Mouse (Mus musculus) heart, adult 2 months (tissue): ENCODE results near the gene Soga1. TPM values are rescaled to one million over a fixed set of nuclear protein-coding genes. Genes with fewer than 3 reads are reported as not detected.
A peak's percentile ranks its signal among the peaks of the same experiment; 100 is the strongest.

Experiments
- DNase-seq, 2 experiments: peaks; one replicate each; pipeline ENCODE4 v3.0.0; 2021
- H3K27ac ChIP-seq: fragments of 200-600 bp; 2 replicates; pipeline ENCODE4 v1.8.1; 2022
- H3K27me3 ChIP-seq: fragments of 200-500 bp; 2 replicates; pipeline ENCODE4 v1.6.1; 2012; ENCODE audit warnings: mild to moderate bottlenecking, low read length, inconsistent platforms, mixed read lengths; ENCODE audit not compliant: control insufficient read depth, insufficient read depth
- H3K36me3 ChIP-seq: fragments of 200-500 bp; 2 replicates; pipeline ENCODE4 v1.6.1; 2012; ENCODE audit warnings: low read length, inconsistent platforms; ENCODE audit not compliant: control insufficient read depth, insufficient read depth
- H3K4me1 ChIP-seq: fragments of 200-500 bp; 2 replicates; pipeline ENCODE4 v1.6.1; 2011; ENCODE audit warnings: low read length; ENCODE audit not compliant: control insufficient read depth, insufficient read depth
- H3K4me3 ChIP-seq: fragments of 200-600 bp; 2 replicates; pipeline ENCODE4 v1.8.1; 2022
- H3K79me2 ChIP-seq: fragments of 200-500 bp; replicated peaks from 2 replicates; pipeline ENCODE4 v1.6.1; 2012; ENCODE audit warnings: mild to moderate bottlenecking, inconsistent platforms, low read length, moderate library complexity, mixed read lengths; ENCODE audit not compliant: control insufficient read depth, insufficient read depth
- H3K9ac ChIP-seq: fragments of 200-500 bp; 2 replicates; pipeline ENCODE4 v1.6.1; 2012; ENCODE audit warnings: low read depth, mild to moderate bottlenecking, control low read depth, inconsistent platforms, low read length, mixed read lengths
- CTCF ChIP-seq: fragments of 200-600 bp; IDR thresholded peaks from 2 replicates; pipeline ENCODE4 v1.8.1; 2022; ENCODE audit warnings: antibody characterized with exemption, mild to moderate bottlenecking, moderate library complexity
- EP300 ChIP-seq: fragments of 200-500 bp; IDR thresholded peaks from 2 replicates; pipeline ENCODE4 v1.6.1; 2011; ENCODE audit warnings: low read depth, low read length, control low read depth; ENCODE audit not compliant: insufficient read depth
- POLR2A ChIP-seq: fragments of 200-500 bp; IDR thresholded peaks from 2 replicates; pipeline ENCODE4 v1.6.1; 2011; ENCODE audit warnings: mild to moderate bottlenecking, low read depth, low read length, control low read depth; ENCODE audit not compliant: insufficient read depth
- WGBS: fragments of 180-500 bp; shearing (Covaris S2); methylation state at CpG from one replicate; pipeline ENCODE4 v1.1.7; 2018; 5-methylcytosine and 5-hydroxymethylcytosine counted together
- intact Hi-C: fragments of 180-260 bp; cut with DNase I; formaldehyde crosslinking; loops from one replicate; pipeline ENCODE4 v1.15.1; 2025
- polyA plus RNA-seq: library from polyadenylated mRNA; depleted of rRNA; stranded (reverse); fragments of >200 nt; gene quantifications from 2 replicates; pipeline ENCODE4 v1.2.3, GENCODE M21; 2012
- total RNA-seq, 2 experiments: library from RNA; stranded (reverse); gene quantifications; 2 replicates each; pipeline ENCODE4 v1.2.3; 2021

The Soga1 gene
- total and polyA plus RNA-seq, 3 experiments: 4.8 to 11.7 (median 10.0) TPM

DNA sequence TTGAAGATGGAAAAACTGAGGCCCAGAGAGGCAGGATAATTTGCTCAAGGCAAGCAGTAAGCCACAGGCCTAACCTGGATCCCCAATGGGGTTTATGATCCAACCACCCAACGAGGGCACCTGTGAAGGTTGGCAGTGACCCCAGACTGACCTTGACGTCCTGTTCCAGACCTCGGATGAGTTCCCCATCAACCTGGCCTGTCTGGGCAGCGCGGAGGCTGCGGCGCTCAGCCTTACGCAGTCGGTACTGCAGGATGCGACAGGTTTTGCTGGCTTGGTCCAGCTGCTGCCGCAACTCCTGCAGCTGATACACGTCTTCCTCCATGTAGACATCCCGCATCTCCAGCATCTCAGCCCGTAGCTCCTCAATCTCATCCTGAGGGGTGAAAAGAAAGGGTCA, 19.0 kb downstream of the Soga1 start:
- peaks cover 16% of the 10 kb centered on the region for H3K4me1 ChIP-seq
- no peak for TF ChIP-seq POLR2A
- no peak for TF ChIP-seq CTCF
- TF ChIP-seq EP300: no peak
- WGBS: 89% methylated on average over 14 of the region's 14 CpGs
- no peaks in the 10 kb centered on the region for H3K27me3 ChIP-seq
- intact Hi-C loops: no loop called here
- no peak overlapping the region for H3K9ac ChIP-seq
- H3K4me3 ChIP-seq: no peak overlapping the region
- H3K27ac ChIP-seq: no peak overlapping the region
- DNase-seq: peak in 1 of 2 experiments; percentile 16
- peaks cover 3% of the 10 kb centered on the region; the same call in 1 of the 2 replicates for H3K79me2 ChIP-seq
- no peaks in the 10 kb centered on the region for H3K36me3 ChIP-seq

DNA sequence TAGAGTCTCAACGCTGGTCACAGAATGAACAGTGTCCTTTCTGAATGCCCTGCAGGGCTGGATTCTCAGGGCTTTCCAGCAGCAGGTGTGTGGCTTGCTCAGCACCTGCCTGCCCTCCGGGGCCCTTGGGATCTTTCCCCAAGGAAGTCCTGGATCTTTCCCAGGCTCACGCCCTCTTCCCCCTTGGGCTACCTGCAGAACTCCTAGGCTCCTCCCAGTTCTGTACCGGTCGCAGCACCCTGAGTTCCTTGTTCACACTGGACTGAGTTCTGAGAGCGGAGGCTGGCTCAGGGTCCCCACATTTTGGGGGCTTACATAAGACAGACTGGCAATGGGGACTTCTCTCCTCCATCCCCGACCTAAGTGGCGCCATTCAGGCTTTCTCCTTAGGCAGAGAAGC, 19.9 kb downstream of the Soga1 start:
- 78% methylated on average over 8 of the region's 8 CpGs for WGBS
- Histone ChIP-seq H3K27me3 (no peaks in the 10 kb centered on the region), H3K36me3 (no peaks in the 10 kb centered on the region), H3K4me3 (no peak overlapping the region), H3K4me1 (peaks cover 11% of the 10 kb centered on the region), H3K79me2 (peaks cover 3% of the 10 kb centered on the region; the same call in 1 of the 2 replicates), H3K9ac (no peak overlapping the region), H3K27ac (peak overlapping the region; percentile 12)
- TF ChIP-seq POLR2A (no peak), EP300 (no peak), CTCF (no peak)
- intact Hi-C loops: no loop called here
- peak in 1 of 2 experiments; percentile 19 for DNase-seq

DNA sequence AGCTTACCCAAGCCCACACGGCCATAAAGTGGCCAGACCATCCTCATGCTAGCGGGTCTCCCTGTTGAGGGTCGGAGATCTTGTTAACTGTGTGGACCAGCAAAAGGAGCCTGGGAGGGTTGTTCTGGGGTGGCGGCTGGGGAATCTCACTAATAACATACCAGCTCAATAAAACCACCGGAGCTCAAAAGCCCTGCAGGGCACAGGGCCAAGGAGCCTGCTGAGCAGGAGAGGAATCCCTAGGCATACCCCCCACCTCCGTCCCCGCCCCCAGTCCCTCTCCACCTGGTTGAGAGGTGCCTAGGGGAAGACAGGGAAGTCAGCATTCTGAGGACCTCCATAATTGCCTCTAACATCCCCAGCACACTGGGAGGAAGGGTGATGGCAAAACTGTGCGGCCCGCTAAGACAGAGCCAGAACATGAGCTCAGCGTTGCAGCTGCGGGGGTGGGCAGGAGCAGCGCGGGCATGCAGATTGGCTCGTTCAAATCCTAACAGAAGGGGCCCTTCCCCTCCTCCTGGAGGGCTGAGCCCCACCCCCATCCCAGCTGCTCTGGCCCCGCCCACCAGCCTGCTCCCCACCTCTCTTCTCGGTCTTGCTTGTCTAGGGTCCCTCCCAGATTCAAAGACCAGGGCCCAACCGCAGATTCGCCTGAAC, 20.6 kb downstream of the Soga1 start:
- Histone ChIP-seq H3K4me1 (peaks cover 7% of the 10 kb centered on the region), H3K36me3 (no peaks in the 10 kb centered on the region), H3K27ac (no peak overlapping the region; the same call in 1 of the 2 replicates), H3K79me2 (peaks cover 3% of the 10 kb centered on the region; the same call in 1 of the 2 replicates), H3K27me3 (no peaks in the 10 kb centered on the region), H3K9ac (no peak overlapping the region), H3K4me3 (no peak overlapping the region)
- intact Hi-C loops: no loop called here
- 52% methylated on average over 18 of the region's 18 CpGs for WGBS
- no peak for TF ChIP-seq EP300
- TF ChIP-seq POLR2A: no peak
- no peak for TF ChIP-seq CTCF
- peak; percentile 53 to 70 for DNase-seq

DNA sequence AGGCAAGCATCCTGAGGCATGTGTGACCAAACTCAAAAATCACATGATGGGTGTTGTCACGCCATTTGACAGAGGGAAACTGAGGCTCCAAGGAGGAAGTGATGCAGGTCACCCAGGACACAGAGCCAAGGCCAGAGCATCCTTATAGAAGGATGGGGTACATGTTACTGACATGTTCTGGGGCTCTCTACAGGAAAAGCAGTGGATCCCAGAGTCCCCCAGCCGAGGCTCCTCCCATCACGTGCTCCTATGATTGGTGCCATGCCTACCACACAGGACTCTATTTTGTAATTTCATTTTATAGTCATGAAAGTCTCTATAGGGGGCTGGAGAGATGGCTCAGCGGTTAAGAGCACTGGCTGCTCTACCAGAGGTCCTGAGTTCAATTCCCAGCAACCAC, 21.3 kb downstream of the Soga1 start:
- no peaks in the 10 kb centered on the region for H3K36me3 ChIP-seq
- no peaks in the 10 kb centered on the region for H3K27me3 ChIP-seq
- intact Hi-C loops: no loop called here
- no peak overlapping the region for H3K9ac ChIP-seq
- no peak for TF ChIP-seq POLR2A
- DNase-seq: no peak
- WGBS: 91% methylated on average over 4 of the region's 4 CpGs
- H3K4me3 ChIP-seq: no peak overlapping the region
- H3K4me1 ChIP-seq: peaks cover 2% of the 10 kb centered on the region; the same call in 1 of the 2 replicates
- H3K27ac ChIP-seq: no peak overlapping the region
- peaks cover 3% of the 10 kb centered on the region; the same call in 1 of the 2 replicates for H3K79me2 ChIP-seq

DNA sequence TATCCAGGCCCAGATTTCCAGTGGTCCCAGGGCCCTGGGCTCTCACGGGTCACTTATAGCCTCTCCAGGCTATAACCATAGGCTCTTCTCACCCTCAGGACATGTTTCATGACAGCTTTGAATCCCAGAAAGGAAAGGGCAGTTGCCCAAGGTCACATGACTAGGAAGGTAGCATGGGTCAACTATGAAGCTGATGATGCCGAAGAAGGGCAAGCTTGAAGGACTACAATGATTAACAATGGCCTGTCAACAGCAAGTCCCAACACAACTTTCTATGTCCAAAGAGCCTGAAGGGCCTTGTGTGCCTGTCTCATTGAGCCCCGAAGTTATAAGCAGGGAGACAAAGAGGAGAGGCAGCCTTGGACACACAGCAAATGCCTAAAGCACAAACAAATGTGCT, 21.9 kb downstream of the Soga1 start:
- Histone ChIP-seq H3K4me1 (peaks cover 2% of the 10 kb centered on the region; the same call in 1 of the 2 replicates), H3K9ac (no peak overlapping the region), H3K79me2 (peaks cover 1% of the 10 kb centered on the region; the same call in 1 of the 2 replicates), H3K27ac (no peak overlapping the region), H3K27me3 (no peaks in the 10 kb centered on the region), H3K4me3 (no peak overlapping the region), H3K36me3 (no peaks in the 10 kb centered on the region)
- no peak for DNase-seq
- WGBS: 83% methylated on average over 3 of the region's 3 CpGs
- intact Hi-C loops: no loop called here
- TF ChIP-seq EP300: no peak
- TF ChIP-seq CTCF: no peak
- no peak for TF ChIP-seq POLR2A

DNA sequence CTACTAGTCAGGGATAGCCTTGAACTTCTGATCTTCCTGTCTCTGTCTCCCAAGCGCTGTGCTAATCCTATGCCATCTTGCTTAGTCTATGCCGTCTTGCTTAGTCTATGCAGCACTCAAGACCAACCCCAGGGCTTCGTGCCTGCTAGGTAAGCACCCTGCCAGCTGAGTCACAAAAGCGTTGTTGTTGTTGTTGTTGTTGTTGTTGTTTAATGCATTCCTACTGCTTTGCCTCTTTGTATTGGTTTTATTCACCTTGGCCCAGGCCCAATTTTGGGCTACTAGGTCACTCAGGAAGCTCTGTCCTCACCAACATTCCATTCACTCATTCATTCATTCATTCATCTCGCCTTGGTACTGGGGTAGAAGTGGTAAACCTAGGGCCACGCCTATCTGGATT, 23.3 kb downstream of the Soga1 start:
- no peak overlapping the region; the same call in 1 of the 2 replicates for H3K27ac ChIP-seq
- intact Hi-C loops: loop anchor here (2.0 kb wide), 1 partner anchor 23 kb away; the partner anchor contains the start of gene Soga1

More for the DNA sequence above, 23.3 kb downstream of the Soga1 start:
- no peak for DNase-seq
- peaks cover 1% of the 10 kb centered on the region; the same call in 1 of the 2 replicates for H3K79me2 ChIP-seq
- H3K9ac ChIP-seq: no peak overlapping the region
- no peak overlapping the region for H3K4me3 ChIP-seq
- no peaks in the 10 kb centered on the region for H3K36me3 ChIP-seq
- H3K4me1 ChIP-seq: peaks cover 2% of the 10 kb centered on the region; the same call in 1 of the 2 replicates
- 83% methylated on average over 6 of the region's 6 CpGs for WGBS
- no peaks in the 10 kb centered on the region for H3K27me3 ChIP-seq
- TF ChIP-seq POLR2A (no peak), CTCF (no peak), EP300 (no peak)
